Mouse (Mus musculus): Measurements from ENCODE around the gene Fxyd3.
A peak's percentile ranks its signal among the peaks of the same experiment; 100 is the strongest.

Gene Fxyd3

DNA sequence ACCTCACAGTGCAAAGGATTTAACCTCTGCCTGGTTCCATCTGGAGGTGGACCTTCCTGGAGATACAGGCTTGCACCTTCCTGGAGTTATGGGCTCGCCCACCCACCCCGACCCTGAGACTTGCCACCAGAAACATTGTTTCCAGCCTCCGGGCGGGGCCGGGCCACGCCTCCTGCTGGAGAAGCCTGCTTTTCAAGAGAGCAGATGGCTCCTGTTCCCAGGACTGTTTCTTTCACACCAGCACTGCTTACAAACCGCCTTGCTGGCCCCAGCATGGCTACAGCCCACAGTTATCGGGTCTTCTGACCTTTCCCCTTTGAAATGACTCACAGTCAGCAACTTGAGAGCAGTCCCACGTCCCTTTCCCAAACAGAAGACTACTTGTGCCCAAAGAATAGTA is 4.2 kb downstream of the Fxyd3 start:
- no peak for DNase-seq (ENCODE audit: low spot score)

DNA sequence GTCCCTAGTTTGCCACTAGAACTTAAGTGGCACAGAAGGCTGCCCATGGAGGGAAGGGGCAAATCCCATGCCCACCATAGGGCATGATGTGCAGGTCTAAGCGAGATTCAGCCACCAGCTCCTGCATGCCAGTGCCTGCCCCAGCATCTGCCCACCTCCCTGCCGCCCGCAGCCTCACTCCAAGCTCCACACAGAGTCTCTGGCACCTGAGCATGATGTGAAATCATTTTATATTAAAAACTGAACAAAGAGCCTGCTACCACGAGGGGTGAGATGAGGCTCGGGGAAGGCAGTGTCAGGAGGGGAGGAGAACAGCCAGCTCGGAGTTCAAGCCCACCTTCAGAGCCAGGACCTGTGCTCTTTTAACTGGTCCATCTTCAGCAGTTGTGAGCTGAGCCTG is 6.2 kb downstream of the Fxyd3 start:
- no peak for DNase-seq (ENCODE audit: low spot score)

DNA sequence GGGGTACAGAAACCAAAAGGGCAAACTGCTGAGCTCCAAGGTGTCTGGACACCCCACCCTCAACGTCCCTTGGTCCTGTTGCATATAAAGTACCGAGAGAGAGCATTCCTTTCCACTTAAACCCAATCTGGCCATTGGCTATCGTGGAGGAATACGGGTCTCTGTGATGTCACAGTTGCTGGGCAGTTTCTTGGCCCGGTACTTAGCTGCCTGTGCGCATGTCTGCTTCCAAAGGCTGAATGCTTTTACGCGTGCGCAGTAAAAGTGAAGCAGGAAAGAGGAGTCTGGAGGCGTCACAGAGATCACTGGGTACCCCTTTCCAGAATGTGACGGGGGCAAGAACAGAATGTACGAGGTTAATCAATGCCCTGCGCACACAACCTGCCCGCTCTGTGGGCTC is 7.0 kb downstream of the Fxyd3 start:
- DNase-seq (ENCODE audit: low spot score), result no peak

DNA sequence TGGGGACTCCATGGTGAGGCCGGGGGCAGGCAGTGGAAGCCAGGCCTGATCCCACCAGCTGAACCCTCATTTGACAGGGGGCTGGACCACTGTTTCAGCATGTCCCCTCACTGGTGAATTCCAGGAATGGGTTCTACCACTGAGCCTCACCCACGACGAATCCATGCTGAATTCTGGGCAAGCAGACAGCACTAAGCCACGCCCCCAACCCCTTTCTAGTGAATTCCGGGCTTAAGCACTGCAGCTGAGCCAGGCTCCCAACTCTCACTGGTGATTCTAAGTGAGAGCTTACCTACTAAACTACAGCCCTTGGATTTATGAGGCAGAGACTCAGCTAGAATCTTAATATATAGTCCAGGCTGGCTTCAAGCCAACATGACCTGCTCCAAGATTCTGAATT is 8.7 kb downstream of the Fxyd3 start:
- no peak for DNase-seq (ENCODE audit: low spot score)

DNA sequence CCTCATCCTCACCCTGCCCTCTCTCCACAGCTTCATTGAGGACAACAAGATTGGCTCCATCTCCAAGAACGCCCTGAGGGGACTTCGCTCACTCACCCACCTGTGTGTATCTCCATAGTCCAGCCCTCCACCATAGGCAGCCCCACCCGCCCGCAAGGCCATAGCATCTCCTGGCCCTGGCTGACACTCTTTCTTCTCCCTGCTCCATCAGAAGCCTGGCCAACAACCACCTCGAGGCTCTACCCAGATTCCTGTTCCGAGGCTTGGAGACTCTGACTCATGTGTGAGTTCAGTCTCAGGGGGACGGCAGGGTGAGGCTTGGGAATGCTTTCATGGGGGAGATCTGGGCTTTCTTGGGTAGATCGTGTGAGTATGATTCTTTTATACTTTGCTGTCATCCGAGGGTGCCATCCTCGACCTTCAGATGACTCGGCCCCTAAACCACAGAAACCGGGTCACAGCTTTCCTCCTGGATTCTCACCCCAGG is 13.4 kb downstream of the Fxyd3 start:
- no peak for DNase-seq (ENCODE audit: low spot score)

DNA sequence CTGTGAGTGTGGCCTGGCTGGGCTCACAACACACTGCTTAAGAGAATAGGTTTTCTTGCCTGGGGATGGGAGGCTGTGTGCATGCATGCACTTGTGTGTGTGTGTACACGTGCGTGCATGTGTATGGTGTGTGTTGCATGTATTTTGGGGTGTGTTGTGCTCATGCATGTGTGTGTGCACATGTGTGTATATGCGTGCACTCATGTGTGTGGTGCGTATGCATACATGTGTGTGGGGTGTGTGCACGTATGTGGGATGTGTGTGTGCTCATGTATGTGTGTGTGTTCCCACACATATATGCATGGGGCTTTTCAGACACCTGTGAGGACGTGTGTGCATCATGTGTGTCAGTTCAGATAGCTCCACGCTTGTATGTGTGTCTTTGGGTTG is 15.9 kb downstream of the Fxyd3 start:
- DNase-seq (ENCODE audit: low spot score), result no peak

DNA sequence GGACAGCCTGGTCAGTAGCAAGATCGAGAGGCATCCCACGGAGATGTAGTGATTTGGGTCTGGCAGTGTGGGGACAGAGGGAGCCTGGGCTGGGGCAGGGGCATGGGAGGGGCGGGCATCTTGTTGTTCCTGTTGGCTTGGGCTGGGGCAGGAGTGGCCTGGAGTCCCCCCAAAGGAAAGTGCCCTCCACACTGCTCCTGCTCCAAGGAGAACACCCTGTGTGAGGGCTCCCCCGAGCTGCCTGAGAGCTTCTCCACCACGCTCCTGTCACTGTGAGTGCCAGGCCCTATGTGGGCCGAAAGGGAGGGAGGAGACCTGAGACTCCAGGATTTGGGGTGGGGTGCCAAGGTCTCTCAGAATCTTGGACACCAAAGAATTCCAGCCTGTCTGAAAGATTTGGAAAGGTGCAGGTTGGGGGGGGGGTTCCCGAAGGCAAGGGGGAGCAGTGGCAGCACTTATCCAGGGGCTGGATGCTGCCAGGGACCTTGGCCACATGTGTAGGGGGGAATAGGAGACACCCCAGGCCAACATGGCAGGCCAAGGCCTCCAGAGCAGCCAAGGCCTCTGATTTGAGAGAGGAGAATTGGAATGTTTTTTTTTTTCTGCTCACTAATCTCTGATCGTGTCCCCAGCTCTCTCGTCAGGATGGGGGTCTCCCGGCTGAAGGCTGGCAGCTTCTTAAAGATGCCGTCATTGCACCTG is 16.4 kb downstream of the Fxyd3 start:
- DNase-seq (ENCODE audit: low spot score), result no peak

DNA sequence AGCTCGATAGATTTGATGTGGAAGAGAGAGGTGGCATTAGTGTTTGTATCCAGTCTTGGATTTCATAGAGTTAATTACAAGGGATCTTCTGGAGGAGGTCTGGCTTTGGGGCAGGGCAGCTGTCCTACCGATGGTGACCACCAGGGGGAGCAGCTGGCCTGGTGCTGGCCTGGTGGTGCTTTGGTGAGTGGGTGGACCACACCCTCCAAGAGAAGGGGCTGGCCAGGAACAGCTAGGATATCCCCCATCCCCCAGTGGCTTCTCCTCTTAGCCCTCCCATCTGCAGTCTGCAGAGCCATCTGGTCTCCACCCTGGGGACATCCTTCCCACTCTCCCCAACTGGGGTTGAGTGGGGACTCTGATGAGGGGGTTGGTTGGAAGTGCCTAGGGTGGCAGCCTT is 17.4 kb downstream of the Fxyd3 start, which contains the start of gene Lgi4:
Lgi4 (plus strand) TSS at position 235 of the 400 bp plus-strand sequence.
- DNase-seq (ENCODE audit: low spot score), result peak; percentile 88

DNA sequence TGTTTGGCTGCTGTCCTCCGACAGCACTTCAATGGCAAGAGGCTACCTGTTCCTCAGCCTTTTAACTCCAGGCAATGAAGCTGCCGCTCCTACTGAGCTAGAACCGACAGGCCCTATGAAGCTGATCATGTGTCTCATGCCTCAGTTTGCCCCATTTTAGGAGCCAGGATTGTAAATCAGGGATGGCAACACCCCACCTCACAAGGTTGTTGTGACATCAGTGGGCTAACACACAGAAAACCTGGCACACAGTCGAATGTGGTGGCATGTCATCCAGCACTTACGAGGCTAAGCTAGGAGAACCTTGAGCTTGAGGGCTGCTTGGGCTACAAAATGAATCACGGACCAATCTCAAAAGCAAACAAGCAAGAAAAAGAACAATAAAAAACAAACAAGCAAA is 18.3 kb downstream of the Fxyd3 start:
- DNase-seq (ENCODE audit: low spot score), result no peak

DNA sequence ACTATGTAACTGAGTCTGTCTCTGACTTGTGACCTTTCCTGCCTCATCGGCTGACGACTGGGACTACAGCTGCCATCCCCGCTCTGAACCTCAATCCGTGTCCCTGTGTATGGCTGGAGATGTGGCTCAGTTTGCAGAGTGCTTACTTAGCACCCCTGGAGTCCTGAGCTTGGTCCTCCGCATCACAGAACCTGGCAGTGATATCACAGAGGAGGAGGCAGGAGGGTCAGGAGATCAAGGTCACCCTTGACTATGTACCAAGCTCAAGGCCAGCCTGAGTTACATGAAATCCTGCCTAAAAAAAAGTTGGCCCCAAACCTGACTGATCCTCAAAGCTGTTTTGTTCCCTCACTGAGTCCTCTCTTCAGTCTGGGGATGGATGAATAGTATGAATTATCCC is 18.8 kb downstream of the Fxyd3 start:
- DNase-seq (ENCODE audit: low spot score), result no peak

DNA sequence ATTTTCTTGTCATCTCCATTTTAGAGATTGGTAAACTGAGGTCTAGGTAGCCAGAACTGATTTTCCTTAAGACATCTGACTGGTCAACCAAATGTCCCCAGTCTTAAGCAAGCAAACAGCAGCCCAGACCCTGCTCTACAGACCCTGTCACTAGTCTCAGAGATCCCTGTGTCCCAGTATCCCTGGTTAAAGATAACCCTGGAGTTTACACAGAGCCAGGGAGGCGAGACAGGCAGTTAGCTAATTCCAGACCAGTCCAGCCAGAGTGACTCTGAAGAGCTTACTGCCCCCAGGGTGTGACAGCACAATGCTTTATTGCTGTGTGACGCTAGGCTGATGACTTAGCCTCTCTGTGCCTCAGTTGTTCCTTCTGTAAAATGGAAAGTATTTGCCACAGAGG is 19.4 kb downstream of the Fxyd3 start, which contains the start of gene Fxyd1:
Fxyd1 (minus strand) TSS at position 129 of the 400 bp plus-strand sequence.
- no peak for DNase-seq (ENCODE audit: low spot score)

DNA sequence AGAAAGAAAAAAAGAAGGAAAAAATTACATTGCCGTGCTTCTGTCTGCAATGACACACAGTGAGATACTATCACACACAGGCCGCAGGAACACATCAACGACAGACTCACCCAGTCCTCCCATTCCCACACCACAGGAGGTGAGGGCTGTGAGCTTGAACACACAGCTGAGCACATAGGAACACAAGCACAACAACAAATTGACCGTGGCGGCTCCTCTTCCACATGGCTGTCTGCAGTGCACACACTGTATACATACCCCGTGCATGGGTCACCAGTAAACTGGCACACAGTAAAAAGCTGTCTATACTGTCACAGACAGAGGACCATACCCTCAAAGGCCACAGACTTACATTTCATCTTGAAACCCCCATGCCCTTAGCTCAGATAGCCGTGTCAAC is 20.1 kb downstream of the Fxyd3 start:
- DNase-seq (ENCODE audit: low spot score), result no peak

DNA sequence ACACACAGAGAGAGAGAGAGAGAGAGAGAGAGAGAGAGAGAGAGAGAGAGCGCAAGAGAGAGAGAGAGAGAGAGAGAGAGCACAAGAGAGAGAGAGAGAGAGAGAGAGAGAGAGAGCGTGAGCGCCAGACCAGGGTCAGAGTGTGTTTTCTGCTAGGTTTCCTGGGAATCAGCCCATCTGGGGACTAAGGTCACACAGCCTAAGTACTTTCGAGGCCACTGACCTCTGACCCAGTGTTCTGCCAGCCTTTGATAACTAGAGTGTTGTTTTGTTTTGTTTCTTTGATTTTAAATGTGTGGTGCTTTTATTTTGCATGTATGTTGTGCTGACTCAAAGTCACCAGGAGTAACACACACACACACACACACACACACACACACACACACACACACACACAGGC is 20.6 kb downstream of the Fxyd3 start:
- DNase-seq (ENCODE audit: low spot score), result peak; percentile 41

DNA sequence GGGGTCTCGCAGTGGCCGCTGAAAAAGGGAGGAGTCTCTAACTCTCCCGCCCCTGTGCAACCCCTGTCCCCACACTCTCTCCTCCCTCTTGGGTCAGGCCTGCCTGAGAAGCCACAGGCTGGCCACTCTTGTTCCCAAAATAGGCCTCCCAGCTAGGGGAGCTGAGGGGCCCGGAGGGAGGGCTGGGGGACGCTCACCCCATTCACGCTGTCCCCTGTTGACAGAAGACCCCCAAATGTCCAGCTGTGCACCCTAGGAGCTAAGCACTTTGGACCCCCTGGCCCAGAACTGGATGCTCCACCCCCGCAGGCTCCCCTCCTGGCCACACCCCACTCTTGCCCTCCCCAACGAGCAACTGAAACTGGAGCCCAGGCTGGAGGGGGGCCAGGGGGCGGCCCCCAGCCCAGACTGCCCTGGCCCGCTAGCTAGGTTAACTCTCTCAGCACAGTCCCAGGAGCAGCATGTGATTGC is 21.1 kb downstream of the Fxyd3 start:
- DNase-seq (ENCODE audit: low spot score), result peak; percentile 68

DNA sequence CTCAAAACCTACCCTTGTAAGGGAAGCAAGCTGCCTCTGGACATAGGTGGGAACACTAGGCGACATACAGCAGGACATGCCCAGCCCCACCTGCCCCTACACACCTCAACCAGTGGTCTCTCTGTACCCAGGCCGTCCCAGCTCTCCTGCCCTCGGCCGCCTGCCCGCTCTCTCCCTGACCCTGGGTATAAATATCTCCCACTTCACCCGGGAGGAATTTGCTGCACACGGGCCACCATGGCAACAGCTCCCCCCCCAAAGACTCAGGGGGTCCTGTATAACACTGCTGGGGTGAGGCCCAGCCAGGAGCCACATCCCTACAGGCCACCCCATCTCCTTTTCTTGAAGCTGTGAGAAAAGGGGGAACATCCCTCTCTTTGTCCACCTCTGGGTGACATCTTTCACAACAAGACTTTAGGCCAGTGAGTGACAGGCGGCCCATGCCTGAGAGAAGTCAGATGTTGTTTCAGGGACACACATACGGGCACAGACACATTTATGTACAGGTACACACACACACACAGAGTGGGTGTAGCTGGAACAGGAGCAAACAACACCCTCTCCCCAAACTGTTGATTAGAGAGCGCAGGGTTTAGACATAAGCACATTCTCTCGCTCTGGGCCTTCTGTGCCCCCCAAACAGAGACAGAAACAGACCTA is 21.7 kb downstream of the Fxyd3 start:
- no peak for DNase-seq (ENCODE audit: low spot score)

DNA sequence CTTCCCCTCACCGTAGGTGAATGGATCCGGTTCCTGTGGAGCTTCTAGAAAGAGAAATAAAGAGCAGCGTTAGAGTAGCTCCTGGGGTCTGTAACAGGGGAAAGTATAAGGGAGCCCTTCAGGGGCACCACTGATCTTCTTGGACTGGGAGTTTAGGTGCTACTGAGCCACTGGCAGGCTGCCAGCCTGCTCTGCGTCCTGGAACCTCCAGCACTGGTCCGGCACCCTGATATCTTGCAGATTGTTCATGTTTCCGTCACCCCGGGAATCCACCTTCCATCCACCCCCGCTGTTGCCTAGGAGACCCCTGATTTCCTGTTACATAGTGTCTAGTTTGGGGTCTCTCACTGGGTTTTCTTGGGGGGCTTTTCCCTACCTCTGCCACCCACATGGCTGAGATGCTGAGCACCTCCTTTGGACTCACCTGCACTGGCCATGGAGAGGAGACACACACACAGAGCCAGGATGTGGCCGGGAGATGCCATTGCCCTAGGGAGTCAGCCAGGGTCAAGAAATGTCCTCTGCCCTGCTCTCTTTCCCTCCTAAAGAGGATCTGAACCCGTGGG is 22.5 kb downstream of the Fxyd3 start:
- DNase-seq (ENCODE audit: low spot score), result no peak

DNA sequence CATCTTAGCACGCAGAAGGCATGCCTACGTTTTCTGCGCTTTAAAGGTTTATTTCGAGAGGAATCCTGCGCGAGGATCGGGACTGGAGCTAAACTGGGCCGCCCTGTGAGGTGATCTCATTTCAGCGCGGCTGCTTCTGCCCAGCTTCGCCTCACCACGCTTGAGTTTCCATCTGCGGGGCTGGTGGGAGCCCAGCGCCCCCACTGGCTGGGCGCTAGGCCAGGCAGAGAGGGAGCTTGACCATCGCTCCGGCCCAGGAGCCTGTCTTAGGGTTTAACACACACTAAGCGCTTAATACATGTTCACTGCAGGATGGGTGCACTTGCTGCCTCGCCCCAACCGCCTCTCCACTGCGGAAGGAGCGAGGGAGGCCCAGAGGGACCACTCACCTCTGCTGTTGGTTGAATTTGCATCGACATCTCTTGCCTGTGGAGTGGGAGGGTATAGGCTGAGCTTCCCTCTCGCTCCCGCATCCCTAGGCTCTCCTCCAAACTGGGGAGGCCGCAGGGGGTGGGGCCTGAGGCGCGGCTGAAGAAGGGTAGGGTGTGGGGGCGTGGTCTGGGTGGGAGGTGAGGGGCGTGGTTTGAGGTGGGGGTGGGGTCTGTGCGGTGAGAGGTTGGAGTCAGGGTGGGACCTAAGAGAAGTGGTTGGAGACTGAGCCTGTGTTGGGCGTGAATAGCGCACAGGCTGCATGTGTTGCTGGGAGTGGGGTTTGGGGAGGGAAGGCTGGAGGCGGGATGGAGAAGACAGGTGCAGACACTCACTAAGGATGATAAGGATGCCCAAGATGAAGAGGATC is 23.7 kb downstream of the Fxyd3 start:
- DNase-seq (ENCODE audit: low spot score), result no peak

DNA sequence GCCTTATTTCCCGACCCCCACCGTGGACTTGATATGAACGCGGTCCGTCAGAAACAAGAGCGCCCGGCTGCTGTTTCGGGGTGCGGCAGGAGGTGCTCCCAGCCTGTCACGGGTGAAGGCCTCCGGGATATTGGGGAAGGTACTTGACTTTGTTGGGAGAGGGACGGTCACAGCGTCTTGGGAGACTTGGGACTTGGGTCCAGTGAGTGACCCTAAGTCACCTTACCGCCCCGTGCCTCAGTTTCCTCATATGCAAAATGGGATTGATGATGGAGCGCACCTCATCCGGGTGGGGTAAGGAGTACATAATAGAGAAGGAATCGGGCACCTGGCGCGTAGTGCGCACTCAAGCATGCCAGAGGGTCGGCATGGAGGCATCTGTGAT is 24.3 kb downstream of the Fxyd3 start:
- DNase-seq (ENCODE audit: low spot score), result no peak

DNA sequence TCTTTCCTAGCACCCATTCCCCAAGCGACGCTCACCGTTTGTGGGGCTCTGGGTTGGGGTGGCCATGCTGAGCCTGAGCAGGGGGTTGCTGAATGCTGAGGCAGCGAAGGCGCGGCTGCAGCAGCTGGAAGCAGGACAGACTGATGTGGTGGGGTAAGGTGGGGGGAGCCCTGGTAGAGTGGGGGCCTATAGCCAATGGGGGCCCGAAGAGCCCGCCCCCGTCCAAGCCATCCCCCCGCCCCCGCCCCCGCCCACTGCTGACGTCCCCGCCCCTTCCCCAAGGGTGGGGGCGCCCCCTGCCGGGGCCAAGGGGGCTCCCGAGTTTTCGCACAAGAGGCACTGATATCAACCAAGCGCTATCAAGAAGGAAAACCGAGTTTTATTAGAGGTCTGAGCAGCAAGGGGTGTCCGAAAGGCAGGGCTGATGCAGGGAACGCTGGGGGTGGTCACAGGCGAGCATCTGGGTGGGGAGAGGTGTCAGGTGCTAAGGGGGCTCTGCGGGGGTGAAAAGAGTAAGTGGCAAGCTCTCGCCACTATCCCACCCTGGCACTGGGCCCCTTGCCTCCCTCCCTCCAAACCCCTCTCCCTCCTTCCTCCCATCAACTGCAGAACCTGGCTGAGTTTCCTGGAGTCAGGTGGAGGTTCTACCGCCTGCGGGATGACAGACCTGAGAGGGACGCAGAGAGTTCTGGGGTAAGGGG is 25.0 kb downstream of the Fxyd3 start, which contains the start of gene Fxyd7:
Fxyd7 (minus strand) TSS at position 147 of the 701 bp plus-strand sequence.
- no peak for DNase-seq (ENCODE audit: low spot score)

DNA sequence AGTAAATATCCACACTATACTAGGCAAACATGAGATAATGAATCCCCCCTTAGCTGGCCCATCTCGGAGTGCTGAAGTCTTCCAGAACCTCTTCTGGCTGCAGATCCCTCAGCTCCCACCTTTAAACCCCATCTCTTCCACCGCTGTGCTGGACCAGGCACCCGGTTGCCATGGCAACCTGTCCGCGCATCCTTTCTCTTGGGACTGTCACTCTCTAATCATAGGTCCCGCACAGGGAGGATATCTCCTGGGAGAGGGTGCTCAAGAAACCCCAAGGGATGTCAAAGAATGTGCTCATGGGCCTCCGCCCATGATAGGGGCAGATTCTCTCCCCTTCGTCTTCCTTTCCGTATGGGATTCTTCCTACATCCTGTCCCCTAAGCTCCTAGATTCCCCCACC is 25.6 kb downstream of the Fxyd3 start:
- DNase-seq (ENCODE audit: low spot score), result no peak

DNA sequence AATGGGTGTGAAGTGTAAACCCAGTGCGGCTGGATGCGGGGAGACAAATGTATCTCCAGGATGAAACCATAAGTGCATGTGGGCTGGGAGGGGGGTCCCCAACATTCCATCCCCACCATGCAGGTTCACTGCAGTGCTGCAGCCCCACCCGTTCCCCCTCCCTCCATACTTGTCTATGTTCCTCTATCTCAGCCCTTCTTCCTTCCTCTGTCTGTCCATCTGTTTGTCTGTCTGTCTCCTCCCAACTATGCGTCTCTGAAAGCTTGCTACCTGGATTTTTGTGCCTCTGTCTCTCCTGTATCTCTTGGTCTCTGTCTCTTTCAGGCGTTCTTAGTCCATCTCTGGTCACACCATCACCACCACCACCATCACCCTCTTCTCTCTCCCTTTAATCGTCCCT is 26.0 kb downstream of the Fxyd3 start:
- no peak for DNase-seq (ENCODE audit: low spot score)

DNA sequence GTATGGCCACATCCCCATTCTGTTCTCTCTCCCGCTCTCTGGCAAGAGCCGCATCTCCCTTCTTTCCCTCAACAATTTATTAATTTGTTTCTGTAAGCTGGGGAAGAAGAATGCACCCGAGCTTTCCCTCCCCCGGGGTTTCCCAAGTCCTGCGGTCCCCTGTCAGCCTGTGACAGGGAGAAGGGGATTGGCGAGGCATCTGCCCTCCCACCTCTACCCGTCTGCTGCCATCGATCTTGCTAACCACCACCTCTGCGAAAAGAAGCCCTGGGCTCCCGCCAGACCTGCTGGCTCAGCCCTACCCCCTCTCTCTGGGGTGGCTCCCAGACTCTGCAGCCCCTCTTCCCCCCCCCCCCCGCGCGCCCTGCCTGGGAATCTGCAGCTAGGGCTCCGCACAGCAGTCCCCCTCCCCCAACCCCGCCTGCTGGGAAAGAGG is 26.6 kb downstream of the Fxyd3 start:
- DNase-seq (ENCODE audit: low spot score), result no peak

All from lung, postnatal 25 days (tissue).